Mouse (Mus musculus) liver, embryonic 16.5 days (tissue): ENCODE results near the gene Peak1. TPM values are rescaled to one million over a fixed set of nuclear protein-coding genes. Genes with fewer than 3 reads are reported as not detected.
"Not testable (repeated sequence)": the region's sequence is repeated elsewhere in the genome, so short reads cannot be mapped to it uniquely, and the experiment has no call there.

Source experiments
- ATAC-seq: fragments of 200-750 bp; cut with Nextera tagmentation; 2 replicates; pipeline ENCODE4 v1.8.0; 2017; ENCODE audit warnings: low read depth, mild to moderate bottlenecking, moderate number of reproducible peaks, moderate library complexity
- H3K27ac ChIP-seq: fragments of 300-500 bp; sonication (generic); 2 replicates; pipeline ENCODE4 v1.5.1; 2014; ENCODE audit warnings: mild to moderate bottlenecking, low read length
- H3K27me3 ChIP-seq: fragments of 300-500 bp; sonication (generic); 2 replicates; pipeline ENCODE4 v1.6.1; 2014; ENCODE audit warnings: low read depth, low read length, mixed read lengths; ENCODE audit not compliant: control insufficient read depth, insufficient read depth
- H3K36me3 ChIP-seq: fragments of 300-500 bp; sonication (generic); 2 replicates; pipeline ENCODE4 v1.6.1; 2014; ENCODE audit warnings: mild to moderate bottlenecking; ENCODE audit not compliant: control insufficient read depth, insufficient read depth
- H3K4me1 ChIP-seq: fragments of 300-500 bp; sonication (generic); 2 replicates; pipeline ENCODE4 v1.6.1; 2014; ENCODE audit warnings: low read depth, low read length, mixed read lengths; ENCODE audit not compliant: control insufficient read depth
- H3K4me2 ChIP-seq: fragments of 300-500 bp; sonication (generic); 2 replicates; pipeline ENCODE4 v1.6.1; 2014; ENCODE audit warnings: low read depth, low read length, mixed read lengths
- H3K4me3 ChIP-seq: fragments of 300-500 bp; sonication (generic); 2 replicates; pipeline ENCODE4 v1.5.1; 2014; ENCODE audit warnings: low read depth, mild to moderate bottlenecking, low read length
- H3K9ac ChIP-seq: fragments of 300-500 bp; sonication (generic); 2 replicates; pipeline ENCODE4 v1.6.1; 2014; ENCODE audit warnings: low read depth, low read length
- H3K9me3 ChIP-seq: fragments of 300-500 bp; sonication (generic); replicated peaks from 2 replicates; pipeline ENCODE4 v1.6.1; 2016; ENCODE audit warnings: low read length; ENCODE audit not compliant: control insufficient read depth
- WGBS: fragments of 180-500 bp; shearing (Covaris S2); extraction: QIAGEN DNeasy Blood & Tissue Kit; methylation state at CpG from one replicate; pipeline ENCODE4 v1.1.7; 2014; ENCODE audit not compliant: insufficient replicate concordance; 5-methylcytosine and 5-hydroxymethylcytosine counted together
- polyA plus RNA-seq: library from polyadenylated mRNA; unstranded; fragments of >200 nt; fragmentation: Nextera tagmentation; extraction: Ambion mirVana; gene quantifications from 2 replicates; pipeline ENCODE4 v1.2.1, GENCODE M21; 2015

The Peak1 gene
- polyA plus RNA-seq, 1 experiment from 2014 or later = 2.8 TPM

- peak; percentile 45; the same call in 1 of the 2 replicates for ATAC-seq
- Histone ChIP-seq H3K27me3 (no peaks in the 10 kb centered on the region), H3K4me3 (no peak overlapping the region), H3K36me3 (no peaks in the 10 kb centered on the region), H3K27ac (no peak overlapping the region; the same call in 1 of the 2 replicates), H3K4me1 (peaks cover 10% of the 10 kb centered on the region), H3K9ac (no peak overlapping the region), H3K9me3 (no peaks in the 10 kb centered on the region), H3K4me2 (no peak overlapping the region)
- 56% methylated on average over 2 of the region's 2 CpGs for WGBS
Observed at GRCm38 (mm10) chr9:56453038-56453815, 35.4 kb upstream of the Peak1 start.

- Histone ChIP-seq H3K27ac (no peak overlapping the region), H3K4me2 (no peak overlapping the region), H3K4me1 (peaks cover 10% of the 10 kb centered on the region), H3K4me3 (no peak overlapping the region), H3K36me3 (no peaks in the 10 kb centered on the region), H3K9ac (no peak overlapping the region), H3K27me3 (no peaks in the 10 kb centered on the region), H3K9me3 (no peaks in the 10 kb centered on the region)
- no peak for ATAC-seq
- WGBS = 76% methylated on average over 6 of the region's 6 CpGs
Observed at GRCm38 (mm10) chr9:56451570-56451969, 33.7 kb upstream of the Peak1 start.

GRCm38 (mm10) chr9:56439699-56440098 is 21.8 kb upstream of the Peak1 start:
- no peaks in the 10 kb centered on the region for H3K27me3 ChIP-seq
- 69% methylated on average over 7 of the region's 7 CpGs for WGBS

GRCm38 (mm10) chr9:56437300-56437892 is 19.5 kb upstream of the Peak1 start:
- not testable (repeated sequence) for H3K4me2 ChIP-seq, ATAC-seq, H3K27ac ChIP-seq, H3K4me1 ChIP-seq, H3K4me3 ChIP-seq, H3K9ac ChIP-seq, H3K9me3 ChIP-seq, H3K27me3 ChIP-seq, H3K36me3 ChIP-seq
- 86% methylated on average over 22 of the region's 29 CpGs for WGBS

More at GRCm38 (mm10) chr9:56439699-56440098, 21.8 kb upstream of the Peak1 start:
- Histone ChIP-seq H3K9me3 (no peaks in the 10 kb centered on the region), H3K36me3 (no peaks in the 10 kb centered on the region), H3K4me1 (no peaks in the 10 kb centered on the region), H3K4me3 (no peak overlapping the region), H3K27ac (no peak overlapping the region), H3K9ac (no peak overlapping the region), H3K4me2 (no peak overlapping the region)
- no peak for ATAC-seq

GRCm38 (mm10) chr9:56435821-56436526 is 18.1 kb upstream of the Peak1 start:
- no peak overlapping the region for H3K4me2 ChIP-seq
- H3K27ac ChIP-seq = no peak overlapping the region
- H3K9ac ChIP-seq = no peak overlapping the region
- no peaks in the 10 kb centered on the region for H3K36me3 ChIP-seq
- H3K4me3 ChIP-seq = no peak overlapping the region
- no peaks in the 10 kb centered on the region for H3K27me3 ChIP-seq
- H3K9me3 ChIP-seq = no peaks in the 10 kb centered on the region
- 77% methylated on average over 5 of the region's 5 CpGs for WGBS
- no peak for ATAC-seq
- no peaks in the 10 kb centered on the region for H3K4me1 ChIP-seq

- no peak overlapping the region for H3K4me2 ChIP-seq
- H3K9ac ChIP-seq = no peak overlapping the region
- H3K4me3 ChIP-seq = no peak overlapping the region
- 52% methylated on average over 4 of the region's 4 CpGs for WGBS
- H3K9me3 ChIP-seq = no peaks in the 10 kb centered on the region
- H3K27ac ChIP-seq = no peak overlapping the region
- no peaks in the 10 kb centered on the region for H3K36me3 ChIP-seq
- H3K4me1 ChIP-seq = peaks cover 10% of the 10 kb centered on the region
- no peak for ATAC-seq
- H3K27me3 ChIP-seq = no peaks in the 10 kb centered on the region
Observed at GRCm38 (mm10) chr9:56424861-56425260, 7.0 kb upstream of the Peak1 start.

GRCm38 (mm10) chr9:56421991-56422390 is 4.1 kb upstream of the Peak1 start:
- Histone ChIP-seq H3K36me3 (no peaks in the 10 kb centered on the region), H3K4me2 (no peak overlapping the region), H3K27me3 (no peaks in the 10 kb centered on the region), H3K27ac (no peak overlapping the region), H3K9me3 (no peaks in the 10 kb centered on the region), H3K4me1 (peaks cover 16% of the 10 kb centered on the region), H3K9ac (no peak overlapping the region), H3K4me3 (no peak overlapping the region)
- WGBS = 76% methylated on average over 5 of the region's 5 CpGs
- no peak for ATAC-seq

GRCm38 (mm10) chr9:56420892-56421601 is 3.2 kb upstream of the Peak1 start:
- ATAC-seq = no peak
- Histone ChIP-seq H3K9me3 (no peaks in the 10 kb centered on the region), H3K9ac (no peak overlapping the region), H3K4me1 (peaks cover 21% of the 10 kb centered on the region), H3K27ac (no peak overlapping the region), H3K27me3 (no peaks in the 10 kb centered on the region), H3K4me2 (peak overlapping the region; percentile 4; the same call in 1 of the 2 replicates), H3K36me3 (no peaks in the 10 kb centered on the region), H3K4me3 (no peak overlapping the region)
- WGBS = 43% methylated on average over 9 of the region's 9 CpGs
